In genomic region chr16:24394211-24394991, GRCm38 (mm10) we compare ENCODE assay signal across 8 mouse cellular contexts. TPM values are rescaled to one million over a fixed set of nuclear protein-coding genes. Genes with fewer than 3 reads are reported as not detected.
A peak's percentile ranks its signal among the peaks of the same experiment; 100 is the strongest.
DNase-seq lines count a peak whose midpoint lies in the region; ATAC-seq lines count a peak whose summit lies in the region.

No protein-coding gene starts in this region.

- H3K27me3 ChIP-seq in forebrain, embryonic 12.5 days = no peaks in the 10 kb centered on the region
- no peaks in the 10 kb centered on the region for H3K27me3 ChIP-seq in hindbrain, embryonic 10.5 days (ENCODE audit: insufficient read depth, poor library complexity, severe bottlenecking)
- H3K27me3 ChIP-seq in limb, embryonic 13.5 days = no peaks in the 10 kb centered on the region
- H3K27me3 ChIP-seq in neural tube, embryonic 11.5 days (ENCODE audit: control insufficient read depth, insufficient read depth, low read length) = no peaks in the 10 kb centered on the region

- peak overlapping the region; percentile 77 for H3K4me2 ChIP-seq in forebrain, embryonic 12.5 days
- H3K4me2 ChIP-seq in limb, embryonic 13.5 days (replicated peaks) = peak overlapping the region; percentile 73
- H3K4me2 ChIP-seq in neural tube, embryonic 11.5 days (ENCODE audit: low read depth) = peak overlapping the region; percentile 75

- H3K27ac ChIP-seq in forebrain, embryonic 12.5 days = 0 out of 2 replicates have a peak overlapping the region, but pooled peaks have one; percentile 90
- H3K27ac ChIP-seq in hindbrain, embryonic 10.5 days = peak overlapping the region; percentile 99
- peak overlapping the region; percentile 97 for H3K27ac ChIP-seq in limb, embryonic 13.5 days
- H3K27ac ChIP-seq in neural tube, embryonic 11.5 days (ENCODE audit: low read depth, low read length) = peak overlapping the region; percentile 86; the same call in 1 of the 2 replicates

- ATAC-seq in forebrain, embryonic 12.5 days (ENCODE audit: low FRiP score) = peak; percentile 9; the same call in 1 of the 2 replicates
- ATAC-seq in limb, embryonic 13.5 days (ENCODE audit: low FRiP score, low read depth) = no peak
- ATAC-seq in neural tube, embryonic 11.5 days (ENCODE audit: insufficient read depth, low FRiP score, low TSS enrichment) = no peak

- peaks cover 23% of the 10 kb centered on the region for H3K4me1 ChIP-seq in forebrain, embryonic 12.5 days
- H3K4me1 ChIP-seq in hindbrain, embryonic 10.5 days (replicated peaks) = peaks cover 26% of the 10 kb centered on the region
- peaks cover 49% of the 10 kb centered on the region for H3K4me1 ChIP-seq in limb, embryonic 13.5 days
- peaks cover 18% of the 10 kb centered on the region; the same call in 1 of the 2 replicates for H3K4me1 ChIP-seq in neural tube, embryonic 11.5 days (ENCODE audit: control insufficient read depth, insufficient read depth, low read length)

- H3K9me3 ChIP-seq in forebrain, embryonic 12.5 days = no peaks in the 10 kb centered on the region
- H3K9me3 ChIP-seq in hindbrain, embryonic 10.5 days = no peaks in the 10 kb centered on the region
- H3K9me3 ChIP-seq in limb, embryonic 13.5 days = no peaks in the 10 kb centered on the region
- no peaks in the 10 kb centered on the region for H3K9me3 ChIP-seq in neural tube, embryonic 11.5 days (ENCODE audit: control insufficient read depth, low read length)

- 14% methylated on average over 18 of the region's 18 CpGs for WGBS in forebrain, embryonic 12.5 days
- 10% methylated on average over 18 of the region's 18 CpGs for WGBS in hindbrain, embryonic 10.5 days
- WGBS in limb, embryonic 13.5 days = 4% methylated on average over 18 of the region's 18 CpGs
- WGBS in neural tube, embryonic 11.5 days = 7% methylated on average over 18 of the region's 18 CpGs

- peak overlapping the region; percentile 90 for H3K4me3 ChIP-seq in forebrain, embryonic 12.5 days (replicated peaks)
- H3K4me3 ChIP-seq in hindbrain, embryonic 10.5 days = peak overlapping the region; percentile 92
- H3K4me3 ChIP-seq in limb, embryonic 13.5 days = peak overlapping the region; percentile 85
- peak overlapping the region; percentile 93 for H3K4me3 ChIP-seq in neural tube, embryonic 11.5 days (ENCODE audit: low read depth, low read length)

- DNase-seq in 416B (ENCODE audit: low read depth) (peak; percentile 13), NIH3T3 (ENCODE audit: low read depth) (peak; percentile 81)
- peak; percentile 46 for DNase-seq in hindbrain, embryonic 10.5 days (ENCODE audit: low spot score)
- peak; percentile 35 for DNase-seq in neural tube, embryonic 11.5 days (ENCODE audit: low spot score)
- DNase-seq in right cerebral cortex, postnatal 14 days = no peak
- DNase-seq in urinary bladder, adult 18-20 months (ENCODE audit: low spot score in 2 of 2) = no peak

- no peaks in the 10 kb centered on the region for H3K36me3 ChIP-seq in forebrain, embryonic 12.5 days (replicated peaks)
- H3K36me3 ChIP-seq in hindbrain, embryonic 10.5 days = no peaks in the 10 kb centered on the region
- H3K36me3 ChIP-seq in limb, embryonic 13.5 days = no peaks in the 10 kb centered on the region
- H3K36me3 ChIP-seq in neural tube, embryonic 11.5 days (ENCODE audit: control insufficient read depth, insufficient read depth, low read length) = no peaks in the 10 kb centered on the region

- peak overlapping the region; percentile 91 for H3K9ac ChIP-seq in forebrain, embryonic 12.5 days
- H3K9ac ChIP-seq in limb, embryonic 13.5 days = peak overlapping the region; percentile 97
- H3K9ac ChIP-seq in neural tube, embryonic 11.5 days (ENCODE audit: low read length) = peak overlapping the region; percentile 92

RNA-seq across cellular contexts. Expression of gene Lpp, which starts 1.1 kb away (rescaled TPM):
- 16.1 and 18.1 TPM in 2 replicates for polyA plus RNA-seq in forebrain, embryonic 12.5 days (2016; fragmentation: Nextera tagmentation; extraction: Ambion mirVana)
- 26.6 and 28.6 TPM in 2 replicates for polyA plus RNA-seq in hindbrain, embryonic 10.5 days (2016; fragmentation: Nextera tagmentation; extraction: Ambion mirVana)
- polyA plus RNA-seq in limb, embryonic 13.5 days (2015; fragmentation: Nextera tagmentation; extraction: Ambion mirVana) = 52.6 and 56.0 TPM in 2 replicates
- 21.5 and 21.7 TPM in 2 replicates for polyA plus RNA-seq in neural tube, embryonic 11.5 days (2014; fragmentation: Nextera tagmentation; extraction: Ambion mirVana)

Comparison
In these comparisons a context has a peak if more than half of its experiments do, and no peak if none do; other contexts are left out.
1. DNase-seq: peak in 416B (single experiment), NIH3T3 (single experiment), hindbrain, embryonic 10.5 days (single experiment) and neural tube, embryonic 11.5 days (single experiment); none in right cerebral cortex, postnatal 14 days (single experiment) and urinary bladder, adult 18-20 months (0 of 2).
2. Peak in every context shown above with its lines, with median percentiles within 50 percentile points of each other: H3K27ac ChIP-seq, H3K4me2 ChIP-seq, H3K4me3 ChIP-seq and H3K9ac ChIP-seq.